Mouse (Mus musculus) stomach, postnatal 0 days (tissue): ENCODE measurements around the gene Olfr676. TPM values are rescaled to one million over a fixed set of nuclear protein-coding genes. Genes with fewer than 3 reads are reported as not detected.
A peak's percentile ranks its signal among the peaks of the same experiment; 100 is the strongest.
"Not testable (repeated sequence)": the region's sequence is repeated elsewhere in the genome, so short reads cannot be mapped to it uniquely, and the experiment has no call there.

Source experiments
- ATAC-seq: fragments of 200-750 bp; cut with Nextera tagmentation; 2 replicates; pipeline ENCODE4 v1.8.0; 2017; ENCODE audit not compliant: low FRiP score, low TSS enrichment
- DNase-seq: peaks from one replicate; pipeline ENCODE4 v3.0.0-alpha.2; 2016; ENCODE audit warnings: low spot score
- H3K27ac ChIP-seq: fragments of 300-500 bp; sonication (generic); replicated peaks from 2 replicates; pipeline ENCODE4 v1.5.1; 2014; ENCODE audit warnings: mild to moderate bottlenecking, control low read depth
- H3K27me3 ChIP-seq: fragments of 300-500 bp; sonication (generic); 2 replicates; pipeline ENCODE4 v1.6.1; 2014; ENCODE audit warnings: low read length; ENCODE audit not compliant: control insufficient read depth, insufficient read depth
- H3K36me3 ChIP-seq: fragments of 300-500 bp; sonication (generic); 2 replicates; pipeline ENCODE4 v1.6.1; 2014; ENCODE audit warnings: low read length, mixed read lengths; ENCODE audit not compliant: control insufficient read depth, insufficient read depth
- H3K4me1 ChIP-seq: fragments of 300-500 bp; sonication (generic); replicated peaks from 2 replicates; pipeline ENCODE4 v1.6.1; 2014; ENCODE audit warnings: antibody characterized with exemption; ENCODE audit not compliant: control insufficient read depth, insufficient read depth
- H3K4me2 ChIP-seq: fragments of 300-500 bp; sonication (generic); replicated peaks from 2 replicates; pipeline ENCODE4 v1.6.1; 2014; ENCODE audit warnings: low read depth, mild to moderate bottlenecking, control low read depth, moderate library complexity
- H3K4me3 ChIP-seq: fragments of 300-500 bp; sonication (generic); 2 replicates; pipeline ENCODE4 v1.5.1; 2014; ENCODE audit warnings: low read depth, low read length, control low read depth
- H3K9ac ChIP-seq: fragments of 300-500 bp; sonication (generic); 2 replicates; pipeline ENCODE4 v1.6.1; 2014; ENCODE audit warnings: mild to moderate bottlenecking, low read length, control low read depth, mixed read lengths
- H3K9me3 ChIP-seq: fragments of 300-500 bp; sonication (generic); 2 replicates; pipeline ENCODE4 v1.6.1; 2016; ENCODE audit warnings: low read length; ENCODE audit not compliant: control insufficient read depth
- CTCF ChIP-seq: IDR thresholded peaks from 2 replicates; pipeline ENCODE4 v1.5.1; 2016; ENCODE audit warnings: antibody characterized with exemption, low read depth, mild to moderate bottlenecking, moderate library complexity
- EP300 ChIP-seq: optimal IDR thresholded peaks from 2 replicates; pipeline ENCODE3; 2016; ENCODE audit warnings: antibody characterized with exemption
- WGBS: fragments of 180-500 bp; shearing (Covaris S2); extraction: QIAGEN DNeasy Blood & Tissue Kit; methylation state at CpG from one replicate; pipeline ENCODE4 v1.1.7; 2014; 5-methylcytosine and 5-hydroxymethylcytosine counted together
- polyA plus RNA-seq: library from polyadenylated mRNA; unstranded; fragments of >200 nt; fragmentation: Nextera tagmentation; extraction: Ambion mirVana; gene quantifications from 2 replicates; pipeline ENCODE4 v1.2.1, GENCODE M21; 2015

Olfr676 gene
- not detected in 2 replicates for polyA plus RNA-seq

DNA sequence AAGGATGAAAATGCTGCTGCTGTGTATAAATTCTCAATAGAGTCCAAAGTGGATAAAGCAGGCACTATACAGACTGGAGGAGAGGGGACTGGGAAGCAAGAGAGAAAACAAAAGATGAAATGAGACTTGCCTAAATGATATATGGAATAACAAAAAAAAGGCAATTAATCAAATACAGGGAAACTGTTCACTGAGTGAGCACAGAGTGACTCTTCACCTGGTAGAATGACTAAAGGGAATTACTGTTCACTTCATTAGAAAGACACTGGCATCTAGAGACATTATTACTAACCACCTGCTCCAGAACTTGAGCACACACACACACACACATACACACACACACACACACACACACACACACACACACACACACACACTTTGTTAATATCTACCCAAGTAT lies at the start of gene Olfr676:
TSS of gene Olfr676 (plus strand) at position 301 of the 400 bp plus-strand sequence.
- H3K9me3 ChIP-seq, result no peaks in the 10 kb centered on the region
- no peaks in the 10 kb centered on the region for H3K4me1 ChIP-seq

DNA sequence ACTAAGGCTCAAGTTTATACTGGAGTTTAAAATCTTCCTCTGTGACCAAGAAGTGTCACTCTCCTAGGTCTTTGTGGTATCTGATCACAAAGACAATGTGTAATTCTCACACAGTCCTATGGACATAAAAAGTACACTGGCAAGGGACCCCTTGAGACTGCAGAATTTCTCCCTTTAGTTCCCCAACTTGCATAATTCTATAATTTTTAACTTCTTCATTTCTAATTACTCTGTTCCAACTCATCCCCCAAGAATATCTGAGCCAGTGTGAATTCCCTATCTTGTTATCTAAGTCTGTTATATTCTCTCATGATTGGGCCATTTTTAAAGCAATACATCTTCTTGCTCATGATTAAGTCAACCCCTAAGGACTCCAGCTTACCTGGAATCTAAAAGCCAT lies 30.6 kb upstream of the Olfr676 start, which contains the start of gene Olfr672:
TSS of gene Olfr672 (minus strand) at position 101 of the 400 bp plus-strand sequence.
- ATAC-seq, result no peak

More for the DNA sequence above, at the start of gene Olfr676:
- Histone ChIP-seq H3K4me2 (no peak within 1 kb of the TSS), H3K36me3 (no peaks in the 10 kb centered on the region), H3K9ac (no peak within 1 kb of the TSS), H3K27ac (no peak within 1 kb of the TSS), H3K27me3 (no peaks in the 10 kb centered on the region), H3K4me3 (no peak within 1 kb of the TSS)
- TF ChIP-seq CTCF, result no peak
- DNase-seq (no peak), ATAC-seq (no peak)

DNA sequence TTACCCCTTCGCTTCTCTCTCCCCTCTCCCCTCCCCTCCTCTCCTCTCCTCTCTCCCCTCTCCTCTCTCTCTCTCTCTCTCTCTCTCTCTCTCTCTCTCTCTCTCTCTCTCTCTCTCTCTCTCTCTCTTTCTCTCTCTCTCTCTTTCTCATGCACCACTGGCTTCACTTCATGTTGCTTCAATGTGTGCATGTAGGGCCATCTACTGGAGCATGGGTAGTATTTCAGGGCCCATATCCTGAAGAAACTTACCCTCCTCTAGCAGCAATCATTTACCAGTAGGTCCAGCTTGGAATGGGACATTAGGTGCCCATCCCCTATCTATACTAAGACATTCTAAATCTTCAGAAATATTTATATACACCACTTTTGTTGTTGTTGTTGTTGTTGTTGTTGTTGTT lies 10.0 kb upstream of the Olfr676 start:
- WGBS, result 71% methylated on average over 1 of the region's 1 CpGs

More for the DNA sequence above, 30.6 kb upstream of the Olfr676 start, which contains the start of gene Olfr672:
- H3K4me3 ChIP-seq, result no peak within 1 kb of the TSS
- no peak within 1 kb of the TSS for H3K4me2 ChIP-seq
- H3K27ac ChIP-seq, result no peak within 1 kb of the TSS
- no peak within 1 kb of the TSS for H3K9ac ChIP-seq
- no peaks in the 10 kb centered on the region for H3K4me1 ChIP-seq
- no peaks in the 10 kb centered on the region for H3K36me3 ChIP-seq
- no peaks in the 10 kb centered on the region for H3K27me3 ChIP-seq
- no peak for TF ChIP-seq EP300
- DNase-seq, result no peak
- H3K9me3 ChIP-seq, result no peaks in the 10 kb centered on the region

DNA sequence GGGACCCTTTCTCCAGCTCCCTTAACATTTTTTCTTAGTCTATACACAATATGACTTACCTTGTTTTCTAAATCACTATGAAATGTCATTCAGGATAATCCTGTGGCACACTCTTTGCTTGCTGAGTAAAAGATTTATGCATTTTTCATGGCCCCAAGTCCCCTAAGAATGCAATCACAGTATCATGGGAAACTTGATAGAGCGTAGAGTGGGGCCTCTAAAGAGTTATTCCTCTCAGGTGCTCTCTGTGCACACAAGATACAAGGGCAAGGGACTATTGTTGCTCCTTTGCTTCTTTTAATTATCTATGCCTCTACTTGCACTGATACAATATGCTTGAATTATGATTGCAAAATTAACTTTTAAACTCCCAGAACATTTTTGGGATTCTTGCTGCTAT lies 4.1 kb upstream of the Olfr676 start, which contains the start of gene Olfr675:
TSS of gene Olfr675 (minus strand) at position 101 of the 400 bp plus-strand sequence.
- no peak within 1 kb of the TSS for H3K4me2 ChIP-seq
- no peak for ATAC-seq
- H3K36me3 ChIP-seq, result no peaks in the 10 kb centered on the region

More for the DNA sequence above, 10.0 kb upstream of the Olfr676 start:
- Histone ChIP-seq H3K4me2 (no peak overlapping the region), H3K9ac (no peak overlapping the region), H3K27me3 (no peaks in the 10 kb centered on the region), H3K4me3 (no peak overlapping the region), H3K4me1 (no peaks in the 10 kb centered on the region), H3K9me3 (no peaks in the 10 kb centered on the region), H3K36me3 (no peaks in the 10 kb centered on the region), H3K27ac (no peak overlapping the region)
- TF ChIP-seq EP300 (no peak), CTCF (peak; percentile 37; the same call in 1 of the 2 replicates)
- ATAC-seq (no peak), DNase-seq (no peak)

DNA sequence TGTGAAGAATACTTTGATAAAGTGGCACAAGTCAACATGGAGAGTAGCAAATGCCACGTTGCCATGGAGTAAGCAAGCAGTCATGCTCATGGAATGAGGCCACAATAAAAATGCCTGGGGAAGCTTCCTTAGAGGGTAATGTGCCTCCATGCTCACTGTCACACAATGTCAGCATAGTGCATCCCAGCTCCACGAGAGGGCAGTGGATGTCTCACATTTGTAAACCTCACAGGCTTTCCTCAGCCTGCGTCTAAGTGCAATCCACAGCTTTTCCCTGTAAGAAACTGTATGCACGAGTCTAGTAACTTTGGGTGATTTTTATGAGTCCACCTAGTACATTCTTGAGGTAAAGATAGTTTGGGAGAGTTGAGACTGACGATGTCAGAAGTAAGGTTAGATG lies 1.3 kb downstream of the Olfr676 start:
- H3K27ac ChIP-seq, DNase-seq, H3K36me3 ChIP-seq, H3K4me3 ChIP-seq, H3K4me1 ChIP-seq, H3K4me2 ChIP-seq, H3K9me3 ChIP-seq, ATAC-seq, H3K27me3 ChIP-seq, H3K9ac ChIP-seq: not testable (repeated sequence)
- TF ChIP-seq CTCF, result peak; percentile 31
- WGBS, result 44% methylated on average over 5 of the region's 5 CpGs

More for the DNA sequence above, 4.1 kb upstream of the Olfr676 start, which contains the start of gene Olfr675:
- H3K9ac ChIP-seq, result no peak within 1 kb of the TSS
- 71% methylated on average over 1 of the region's 1 CpGs for WGBS
- H3K27ac ChIP-seq, result no peak within 1 kb of the TSS
- no peaks in the 10 kb centered on the region for H3K4me1 ChIP-seq
- no peaks in the 10 kb centered on the region for H3K9me3 ChIP-seq
- TF ChIP-seq CTCF (no peak), EP300 (no peak)
- no peak for DNase-seq
- H3K27me3 ChIP-seq, result no peaks in the 10 kb centered on the region
- no peak within 1 kb of the TSS for H3K4me3 ChIP-seq

DNA sequence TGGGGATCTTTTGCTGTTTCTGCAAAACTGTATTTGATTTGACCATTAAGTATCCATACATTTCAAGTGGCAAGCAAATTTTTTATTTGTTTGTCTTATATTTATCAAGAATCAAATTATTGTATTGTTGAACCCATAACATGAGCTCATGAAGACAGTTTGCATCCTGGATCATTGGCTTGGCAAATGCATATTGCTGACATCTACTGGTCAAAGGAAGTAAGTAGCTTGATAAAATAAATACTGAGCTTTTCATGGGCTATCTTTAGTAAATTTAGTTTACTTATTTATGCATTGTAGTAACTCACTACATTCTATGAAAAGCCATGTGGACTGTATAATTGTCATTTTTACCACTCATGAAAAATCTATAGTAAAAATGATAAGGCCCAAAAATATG lies 26.5 kb downstream of the Olfr676 start:
- DNase-seq, result no peak
- Histone ChIP-seq H3K36me3 (no peaks in the 10 kb centered on the region), H3K9ac (no peak overlapping the region), H3K4me1 (no peaks in the 10 kb centered on the region), H3K4me3 (no peak overlapping the region), H3K4me2 (no peak overlapping the region), H3K9me3 (no peaks in the 10 kb centered on the region), H3K27me3 (no peaks in the 10 kb centered on the region), H3K27ac (no peak overlapping the region)
- ATAC-seq, result no peak
- TF ChIP-seq CTCF (peak; percentile 27; the same call in 1 of the 2 replicates), EP300 (no peak)
